Mouse (Mus musculus) intestine, postnatal 0 days (tissue): ENCODE results near the gene Herc3. TPM values are rescaled to one million over a fixed set of nuclear protein-coding genes. Genes with fewer than 3 reads are reported as not detected.

ENCODE experiments used
- ATAC-seq: fragments of 200-750 bp; cut with Nextera tagmentation; 2 replicates; pipeline ENCODE4 v1.8.0; 2017; ENCODE audit warnings: mild to moderate bottlenecking, moderate TSS enrichment, moderate library complexity
- H3K27ac ChIP-seq: fragments of 300-500 bp; sonication (generic); 2 replicates; pipeline ENCODE4 v1.5.1; 2014; ENCODE audit warnings: mild to moderate bottlenecking, low read depth, low read length, moderate library complexity
- H3K27me3 ChIP-seq: fragments of 300-500 bp; sonication (generic); replicated peaks from 2 replicates; pipeline ENCODE4 v1.6.1; 2014; ENCODE audit warnings: low read length, mixed read lengths; ENCODE audit not compliant: control insufficient read depth, insufficient read depth
- H3K36me3 ChIP-seq: fragments of 300-500 bp; sonication (generic); 2 replicates; pipeline ENCODE4 v1.6.1; 2014; ENCODE audit warnings: mild to moderate bottlenecking, moderate library complexity; ENCODE audit not compliant: control insufficient read depth, insufficient read depth
- H3K4me1 ChIP-seq: fragments of 300-500 bp; sonication (generic); replicated peaks from 2 replicates; pipeline ENCODE4 v1.6.1; 2014; ENCODE audit warnings: antibody characterized with exemption, low read length, mixed read lengths; ENCODE audit not compliant: control insufficient read depth, insufficient read depth
- H3K4me2 ChIP-seq: fragments of 300-500 bp; sonication (generic); replicated peaks from 2 replicates; pipeline ENCODE4 v1.6.1; 2014; ENCODE audit warnings: low read depth, mild to moderate bottlenecking, moderate library complexity
- H3K4me3 ChIP-seq: fragments of 300-500 bp; sonication (generic); 2 replicates; pipeline ENCODE4 v1.5.1; 2014; ENCODE audit warnings: low read depth, low read length
- H3K9ac ChIP-seq: fragments of 300-500 bp; sonication (generic); 2 replicates; pipeline ENCODE4 v1.6.1; 2014; ENCODE audit warnings: mild to moderate bottlenecking, low read depth, low read length
- H3K9me3 ChIP-seq: fragments of 300-500 bp; sonication (generic); 2 replicates; pipeline ENCODE4 v1.6.1; 2016; ENCODE audit warnings: mixed run types; ENCODE audit not compliant: control insufficient read depth
- CTCF ChIP-seq: sonication (generic); IDR thresholded peaks from 2 replicates; pipeline ENCODE4 v1.5.1; 2016; ENCODE audit warnings: low read depth, mild to moderate bottlenecking, control low read depth, antibody characterized with exemption, moderate library complexity
- WGBS: fragments of 180-500 bp; shearing (Covaris S2); extraction: QIAGEN DNeasy Blood & Tissue Kit; methylation state at CpG from one replicate; pipeline ENCODE4 v1.1.7; 2014; 5-methylcytosine and 5-hydroxymethylcytosine counted together
- polyA plus RNA-seq: library from polyadenylated mRNA; unstranded; fragments of >200 nt; fragmentation: Nextera tagmentation; extraction: Ambion mirVana; gene quantifications from 2 replicates; pipeline ENCODE4 v1.2.1, GENCODE M21; 2015

Herc3 gene
- polyA plus RNA-seq, 1 experiment from 2014 or later, result 14.3 TPM

DNA sequence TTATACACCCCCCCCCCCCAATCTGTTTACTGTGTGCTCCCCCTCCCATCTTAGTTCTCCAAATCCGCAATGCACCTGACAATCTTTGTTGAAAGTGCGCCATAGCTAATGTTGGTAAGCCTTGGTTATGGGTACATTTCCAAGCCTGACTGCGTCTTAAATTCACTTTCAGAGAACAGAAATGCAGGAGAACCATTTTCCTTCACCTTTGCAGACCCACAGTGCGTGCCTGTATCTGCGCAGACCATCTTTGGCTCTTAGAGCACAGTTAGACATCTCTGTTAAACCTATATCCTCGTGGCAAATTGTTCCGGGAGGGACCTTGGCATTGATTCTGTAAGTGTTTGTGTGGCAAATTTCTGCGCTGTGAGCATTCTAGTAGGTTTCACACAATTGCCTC lies 76.1 kb downstream of the Herc3 start:
- Histone ChIP-seq H3K4me1 (no peaks in the 10 kb centered on the region), H3K27me3 (no peaks in the 10 kb centered on the region), H3K4me2 (no peak overlapping the region; the same call in 1 of the 2 replicates), H3K9ac (no peak overlapping the region), H3K36me3 (peaks cover 9% of the 10 kb centered on the region; the same call in 1 of the 2 replicates), H3K4me3 (no peak overlapping the region), H3K27ac (no peak overlapping the region; the same call in 1 of the 2 replicates), H3K9me3 (no peaks in the 10 kb centered on the region)
- no peak for ATAC-seq
- TF ChIP-seq CTCF, result no peak
- WGBS, result 89% methylated on average over 8 of the region's 8 CpGs

DNA sequence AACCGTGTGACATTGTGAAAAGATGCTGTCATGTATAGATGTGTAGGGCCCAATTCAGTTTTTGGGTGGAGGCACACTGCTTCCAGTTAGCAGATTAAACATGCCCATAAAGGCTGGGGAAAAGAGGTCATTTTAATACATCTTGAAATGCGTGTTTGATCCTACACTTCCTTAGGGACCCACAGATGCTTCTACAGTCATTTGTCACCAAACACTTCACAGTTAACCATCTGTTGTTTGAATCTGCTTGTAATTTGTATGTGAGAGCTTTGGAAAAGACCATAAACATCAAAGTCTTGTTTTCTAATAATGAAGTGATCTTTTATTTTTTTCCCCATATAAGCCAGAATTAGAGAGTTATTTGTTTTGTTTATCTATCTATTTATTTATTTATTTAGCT lies 76.5 kb downstream of the Herc3 start:
- no peak for ATAC-seq
- WGBS, result 93% methylated on average over 2 of the region's 2 CpGs
- H3K36me3 ChIP-seq, result peaks cover 9% of the 10 kb centered on the region; the same call in 1 of the 2 replicates

DNA sequence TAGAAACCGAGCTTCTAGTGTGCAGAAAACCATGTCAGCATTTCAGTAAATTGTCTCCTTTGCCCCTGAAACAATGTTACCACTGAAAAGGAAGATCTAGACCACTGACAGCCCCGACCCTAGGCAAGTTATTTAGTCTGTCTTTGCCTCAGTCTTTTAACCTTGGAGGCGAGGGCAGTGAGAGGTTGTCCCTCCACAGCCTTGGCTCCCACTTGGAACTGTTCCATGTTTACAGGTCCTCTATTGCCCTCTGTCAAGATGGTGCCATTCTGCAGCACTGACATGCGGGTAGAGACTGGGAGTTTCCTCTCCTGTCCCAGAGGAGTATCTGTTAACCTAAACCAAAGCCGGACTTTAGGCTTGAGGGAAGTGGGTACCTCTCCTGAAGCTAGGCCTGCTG lies 81.6 kb downstream of the Herc3 start:
- 78% methylated on average over 5 of the region's 5 CpGs for WGBS
- H3K27ac ChIP-seq, result no peak overlapping the region
- no peaks in the 10 kb centered on the region for H3K9me3 ChIP-seq
- no peak overlapping the region for H3K9ac ChIP-seq
- H3K36me3 ChIP-seq, result peaks cover 10% of the 10 kb centered on the region; the same call in 1 of the 2 replicates
- H3K4me3 ChIP-seq, result no peak overlapping the region
- TF ChIP-seq CTCF, result no peak
- H3K4me1 ChIP-seq, result no peaks in the 10 kb centered on the region
- H3K27me3 ChIP-seq, result no peaks in the 10 kb centered on the region
- no peak for ATAC-seq
- no peak overlapping the region for H3K4me2 ChIP-seq

More for the DNA sequence above, 76.5 kb downstream of the Herc3 start:
- Histone ChIP-seq H3K4me2 (no peak overlapping the region), H3K27ac (no peak overlapping the region), H3K9ac (no peak overlapping the region), H3K4me1 (no peaks in the 10 kb centered on the region), H3K27me3 (no peaks in the 10 kb centered on the region), H3K9me3 (no peaks in the 10 kb centered on the region), H3K4me3 (no peak overlapping the region)
- TF ChIP-seq CTCF, result no peak

DNA sequence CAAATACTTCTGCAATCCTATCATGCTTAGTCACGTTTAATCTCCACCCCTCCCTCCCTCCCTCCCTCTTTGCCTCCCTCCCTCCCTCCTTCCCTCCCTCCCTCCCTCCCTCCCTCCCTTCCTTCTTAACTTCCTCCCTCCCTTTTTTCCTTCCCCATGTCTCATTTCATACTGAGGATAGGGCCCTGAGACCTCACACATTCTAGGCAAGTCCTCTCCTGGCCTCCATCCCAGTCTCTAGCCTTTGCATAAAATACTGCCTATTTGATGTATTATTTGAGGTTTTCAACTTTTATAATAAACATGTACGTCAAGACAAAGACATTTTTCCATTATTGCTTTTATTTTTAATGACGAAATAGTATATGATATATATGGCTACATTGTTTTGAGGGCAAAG lies 82.3 kb downstream of the Herc3 start:
- H3K9ac ChIP-seq, result no peak overlapping the region
- H3K27me3 ChIP-seq, result no peaks in the 10 kb centered on the region
- no peak overlapping the region for H3K27ac ChIP-seq
- H3K36me3 ChIP-seq, result peaks cover 10% of the 10 kb centered on the region; the same call in 1 of the 2 replicates
- no peaks in the 10 kb centered on the region for H3K4me1 ChIP-seq
- H3K4me2 ChIP-seq, result no peak overlapping the region
- no peak overlapping the region for H3K4me3 ChIP-seq
- H3K9me3 ChIP-seq, result no peaks in the 10 kb centered on the region
- WGBS, result 53% methylated on average over 3 of the region's 3 CpGs
- ATAC-seq, result no peak
- TF ChIP-seq CTCF, result no peak

DNA sequence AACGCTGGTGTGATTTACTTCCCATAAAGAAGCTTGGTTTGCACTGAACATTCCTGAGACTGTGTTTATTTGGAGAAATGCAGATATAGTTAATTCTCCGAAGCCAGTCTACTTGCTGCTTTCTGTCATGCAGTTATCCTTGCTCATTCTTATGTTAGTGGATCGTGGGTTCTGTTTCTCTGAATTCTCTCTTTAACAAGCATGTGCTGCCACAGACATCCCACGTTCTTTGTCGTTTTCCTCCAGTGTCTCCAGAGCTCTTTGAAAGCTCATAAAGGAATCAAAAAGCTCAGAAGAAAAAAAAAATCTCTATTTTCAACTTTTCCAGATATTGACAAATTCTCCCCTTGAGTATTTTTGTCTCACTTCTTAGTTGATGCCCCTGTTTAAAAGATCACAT lies 82.7 kb downstream of the Herc3 start:
- WGBS, result 56% methylated on average over 5 of the region's 5 CpGs
- Histone ChIP-seq H3K27me3 (no peaks in the 10 kb centered on the region), H3K27ac (no peak overlapping the region), H3K9me3 (no peaks in the 10 kb centered on the region), H3K4me1 (no peaks in the 10 kb centered on the region), H3K9ac (no peak overlapping the region), H3K4me3 (no peak overlapping the region), H3K4me2 (no peak overlapping the region), H3K36me3 (peaks cover 10% of the 10 kb centered on the region; the same call in 1 of the 2 replicates)
- no peak for ATAC-seq
- TF ChIP-seq CTCF, result no peak

DNA sequence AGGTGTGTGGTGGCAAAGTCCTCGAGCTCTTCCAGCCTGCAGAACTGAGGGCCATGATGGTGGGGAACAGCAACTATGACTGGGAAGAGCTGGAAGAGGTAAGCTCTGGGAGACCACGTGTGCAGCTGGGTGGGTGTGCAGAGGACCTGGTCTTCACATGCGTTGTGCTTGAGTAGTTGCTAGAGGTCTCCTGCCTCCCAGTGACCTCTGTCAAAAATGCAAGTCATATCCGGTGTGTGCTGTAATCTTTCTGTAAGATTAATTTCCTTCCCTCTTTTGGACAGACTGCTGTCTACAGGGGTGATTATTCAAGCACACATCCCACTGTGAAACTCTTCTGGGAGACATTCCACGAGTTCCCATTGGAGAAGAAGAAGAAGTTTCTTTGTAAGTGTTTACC lies 85.2 kb downstream of the Herc3 start:
- Histone ChIP-seq H3K9me3 (no peaks in the 10 kb centered on the region), H3K36me3 (peaks cover 12% of the 10 kb centered on the region; the same call in 1 of the 2 replicates), H3K4me1 (no peaks in the 10 kb centered on the region), H3K27me3 (no peaks in the 10 kb centered on the region), H3K4me3 (no peak overlapping the region), H3K4me2 (no peak overlapping the region), H3K27ac (no peak overlapping the region), H3K9ac (no peak overlapping the region)
- ATAC-seq, result no peak
- 78% methylated on average over 5 of the region's 5 CpGs for WGBS
- no peak for TF ChIP-seq CTCF

DNA sequence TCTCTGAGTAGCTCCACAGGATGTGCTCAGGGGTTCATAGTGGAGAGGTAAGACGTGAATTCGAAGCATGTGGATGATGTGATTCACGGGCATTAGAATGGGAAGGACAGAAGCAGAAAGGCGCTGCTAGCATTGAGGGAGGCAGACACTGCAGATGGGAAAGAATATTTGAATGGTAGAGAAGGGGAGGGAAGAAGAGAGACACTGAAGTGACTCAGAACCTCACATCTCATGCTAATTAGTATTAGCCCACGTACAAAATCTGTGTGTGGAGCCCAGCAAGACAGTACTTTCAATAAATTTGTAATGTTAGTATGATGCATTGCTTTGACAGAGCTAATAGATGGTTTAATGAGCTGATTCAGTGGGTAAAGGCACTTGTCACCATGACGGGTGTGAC lies 89.5 kb downstream of the Herc3 start:
- Histone ChIP-seq H3K9me3 (no peaks in the 10 kb centered on the region), H3K4me1 (no peaks in the 10 kb centered on the region), H3K4me3 (no peak overlapping the region), H3K27me3 (no peaks in the 10 kb centered on the region), H3K36me3 (peaks cover 12% of the 10 kb centered on the region; the same call in 1 of the 2 replicates), H3K9ac (no peak overlapping the region), H3K4me2 (no peak overlapping the region), H3K27ac (no peak overlapping the region)
- no peak for TF ChIP-seq CTCF
- WGBS, result 82% methylated on average over 6 of the region's 6 CpGs
- no peak for ATAC-seq
